Mouse (Mus musculus): ENCODE results near the gene 2200002D01Rik. TPM values are rescaled to one million over a fixed set of nuclear protein-coding genes. Genes with fewer than 3 reads are reported as not detected.

2200002D01Rik gene
- polyA plus RNA-seq, 1 experiment from 2014 or later: 7.6 TPM

DNA sequence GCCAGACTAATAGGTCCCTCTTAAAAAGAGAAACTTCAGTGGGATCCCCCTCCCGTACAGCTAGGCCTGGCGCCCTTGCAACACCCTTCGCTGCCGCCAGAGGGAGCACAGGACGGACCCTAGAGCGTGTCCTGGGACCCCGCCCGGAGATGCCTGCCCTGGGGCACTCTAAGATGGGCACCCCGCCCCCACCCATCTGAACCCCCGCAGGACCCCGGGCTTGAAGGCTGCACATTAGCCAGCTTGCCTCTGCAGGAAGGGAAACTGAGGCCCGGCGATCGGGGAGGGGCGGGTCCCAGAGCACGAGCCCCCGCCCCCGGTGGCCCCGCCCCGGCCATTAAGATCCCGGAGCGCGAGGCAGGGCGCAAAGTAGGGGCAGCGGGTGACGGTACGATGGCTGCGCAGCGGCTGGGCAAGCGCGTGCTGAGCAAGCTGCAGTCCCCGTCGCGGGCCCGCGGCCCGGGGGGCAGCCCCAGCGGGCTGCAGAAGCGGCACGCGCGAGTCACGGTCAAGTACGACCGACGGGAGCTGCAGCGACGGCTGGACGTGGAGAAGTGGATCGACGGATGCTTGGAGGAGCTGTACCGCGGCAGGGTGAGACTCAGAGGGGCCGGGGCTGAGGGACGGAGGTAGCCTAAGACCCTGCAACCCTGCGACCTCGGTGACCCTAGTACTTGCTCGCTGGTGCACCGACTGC, 40.8 kb upstream of the 2200002D01Rik start, which contains the start of gene Ppp1r14a:
Gene Ppp1r14a (plus strand): TSS at position 367 of the 697 bp plus-strand sequence.
- peak; percentile 44; the same call in 1 of the 2 replicates for ATAC-seq (replicated peaks; ENCODE audit: low FRiP score)
- H3K36me3 ChIP-seq: no peaks in the 10 kb centered on the region
- H3K27ac ChIP-seq: peak within 1 kb of the TSS; percentile 80
- peak within 1 kb of the TSS; percentile 61 for H3K4me3 ChIP-seq (replicated peaks)
- H3K9ac ChIP-seq: peak within 1 kb of the TSS; percentile 62
- H3K9me3 ChIP-seq (replicated peaks): no peaks in the 10 kb centered on the region
- WGBS: under 1% methylated on average over 59 of the region's 59 CpGs
- peaks cover 35% of the 10 kb centered on the region for H3K27me3 ChIP-seq
- H3K4me1 ChIP-seq: peaks cover 58% of the 10 kb centered on the region
- H3K4me2 ChIP-seq: peak within 1 kb of the TSS; percentile 96

DNA sequence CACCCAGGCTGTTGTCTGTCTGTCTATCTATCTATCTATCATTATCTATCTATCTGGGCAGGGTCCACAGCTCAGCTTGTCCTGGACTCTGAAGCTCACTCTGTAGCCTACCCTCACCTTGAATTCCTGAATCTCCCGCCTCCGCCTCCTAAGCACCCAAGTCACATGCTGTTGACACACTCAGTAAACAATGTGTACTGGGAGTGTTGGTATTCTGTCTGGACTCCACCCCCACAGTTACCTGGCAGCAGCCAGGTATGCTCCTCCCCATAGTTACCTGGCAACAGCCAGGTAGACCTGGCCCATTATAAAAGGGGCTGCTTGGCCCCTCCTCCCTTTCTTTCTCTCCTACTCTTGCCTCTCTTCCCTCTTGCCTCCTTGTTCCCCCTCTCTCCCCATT, 39.8 kb upstream of the 2200002D01Rik start:
- peaks cover 50% of the 10 kb centered on the region for H3K4me1 ChIP-seq
- no peak overlapping the region for H3K27ac ChIP-seq
- no peak overlapping the region for H3K9ac ChIP-seq
- WGBS: 83% methylated on average over 2 of the region's 2 CpGs
- no peaks in the 10 kb centered on the region for H3K36me3 ChIP-seq
- H3K27me3 ChIP-seq: peaks cover 40% of the 10 kb centered on the region
- H3K4me2 ChIP-seq: no peak overlapping the region
- no peaks in the 10 kb centered on the region for H3K9me3 ChIP-seq (replicated peaks)
- no peak for ATAC-seq (replicated peaks; ENCODE audit: low FRiP score)
- H3K4me3 ChIP-seq (replicated peaks): no peak overlapping the region

GRCm38 (mm10) chr7:29287481-29287880, 39.2 kb upstream of the 2200002D01Rik start:
- no peaks in the 10 kb centered on the region for H3K36me3 ChIP-seq
- no peak for ATAC-seq (replicated peaks; ENCODE audit: low FRiP score)
- WGBS: 83% methylated on average over 7 of the region's 7 CpGs
- no peak overlapping the region for H3K27ac ChIP-seq
- no peak overlapping the region for H3K4me2 ChIP-seq
- no peak overlapping the region for H3K9ac ChIP-seq
- no peaks in the 10 kb centered on the region for H3K9me3 ChIP-seq (replicated peaks)
- peaks cover 47% of the 10 kb centered on the region for H3K4me1 ChIP-seq
- no peak overlapping the region for H3K4me3 ChIP-seq (replicated peaks)
- H3K27me3 ChIP-seq: peaks cover 44% of the 10 kb centered on the region

- Histone ChIP-seq H3K9ac (no peak overlapping the region), H3K9me3 (replicated peaks) (no peaks in the 10 kb centered on the region), H3K27ac (no peak overlapping the region), H3K4me1 (peaks cover 46% of the 10 kb centered on the region), H3K36me3 (no peaks in the 10 kb centered on the region), H3K4me3 (replicated peaks) (no peak overlapping the region), H3K27me3 (peaks cover 72% of the 10 kb centered on the region), H3K4me2 (no peak overlapping the region)
- WGBS: 94% methylated on average over 6 of the region's 6 CpGs
- ATAC-seq (replicated peaks; ENCODE audit: low FRiP score): no peak
These were observed 36.3 kb upstream of the 2200002D01Rik start for GRCm38 (mm10) chr7:29284523-29284922.

DNA sequence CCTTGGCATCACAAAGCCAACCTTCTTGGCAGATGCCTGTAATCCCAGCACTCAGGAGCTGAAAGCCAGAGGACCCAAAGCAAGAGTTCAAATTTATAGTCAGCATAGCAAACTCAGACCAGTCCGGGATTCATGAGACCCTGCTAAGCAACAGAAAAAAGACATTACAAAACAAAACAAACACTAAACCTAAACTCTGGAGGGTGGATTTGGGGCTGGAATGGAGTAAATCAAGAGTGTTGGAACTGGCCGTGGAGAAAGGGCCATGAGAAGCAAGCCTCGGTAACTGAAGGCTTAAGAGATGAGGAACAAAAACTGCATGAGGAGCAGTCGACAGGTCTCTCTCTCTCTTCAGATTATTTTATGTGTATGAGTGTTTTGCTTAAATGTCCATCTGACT, 35.6 kb upstream of the 2200002D01Rik start:
- Histone ChIP-seq H3K9ac (no peak overlapping the region), H3K27me3 (peaks cover 75% of the 10 kb centered on the region), H3K27ac (no peak overlapping the region), H3K36me3 (no peaks in the 10 kb centered on the region), H3K9me3 (replicated peaks) (no peaks in the 10 kb centered on the region), H3K4me1 (peaks cover 43% of the 10 kb centered on the region), H3K4me2 (no peak overlapping the region), H3K4me3 (replicated peaks) (no peak overlapping the region)
- no peak for ATAC-seq (replicated peaks; ENCODE audit: low FRiP score)
- WGBS: 65% methylated on average over 4 of the region's 4 CpGs

DNA sequence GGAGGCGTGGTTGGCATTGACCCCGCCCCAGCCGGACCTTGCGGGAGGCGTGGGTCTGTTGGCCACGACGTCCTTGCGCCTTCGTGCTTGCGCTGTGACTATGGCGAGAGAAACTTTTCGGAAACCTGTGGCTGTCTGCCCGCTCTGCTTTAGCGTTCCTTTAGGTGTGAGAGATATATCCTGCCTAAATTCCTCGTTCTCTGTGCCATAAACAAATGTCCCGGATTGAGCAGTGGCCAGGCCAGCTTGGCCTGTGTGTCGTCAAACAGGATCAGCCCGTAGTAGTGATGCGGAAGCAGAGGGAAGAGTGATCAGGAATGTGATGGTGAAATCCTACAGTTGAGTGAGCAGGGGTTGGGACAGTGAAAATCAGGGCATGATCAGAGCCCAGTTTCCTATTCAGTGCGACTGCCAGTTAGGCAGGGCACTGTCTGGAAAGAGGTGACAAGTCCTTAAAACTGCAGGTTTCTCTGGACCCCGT, 33.8 kb upstream of the 2200002D01Rik start:
- 7% methylated on average over 21 of the region's 21 CpGs for WGBS
- H3K4me1 ChIP-seq: peaks cover 40% of the 10 kb centered on the region
- H3K9me3 ChIP-seq (replicated peaks): no peaks in the 10 kb centered on the region
- peak overlapping the region; percentile 94 for H3K27ac ChIP-seq
- no peaks in the 10 kb centered on the region for H3K36me3 ChIP-seq
- H3K4me2 ChIP-seq: peak overlapping the region; percentile 96
- ATAC-seq (replicated peaks; ENCODE audit: low FRiP score): peak; percentile 57
- peak overlapping the region; percentile 71 for H3K9ac ChIP-seq
- H3K27me3 ChIP-seq: peaks cover 65% of the 10 kb centered on the region
- H3K4me3 ChIP-seq (replicated peaks): peak overlapping the region; percentile 58

DNA sequence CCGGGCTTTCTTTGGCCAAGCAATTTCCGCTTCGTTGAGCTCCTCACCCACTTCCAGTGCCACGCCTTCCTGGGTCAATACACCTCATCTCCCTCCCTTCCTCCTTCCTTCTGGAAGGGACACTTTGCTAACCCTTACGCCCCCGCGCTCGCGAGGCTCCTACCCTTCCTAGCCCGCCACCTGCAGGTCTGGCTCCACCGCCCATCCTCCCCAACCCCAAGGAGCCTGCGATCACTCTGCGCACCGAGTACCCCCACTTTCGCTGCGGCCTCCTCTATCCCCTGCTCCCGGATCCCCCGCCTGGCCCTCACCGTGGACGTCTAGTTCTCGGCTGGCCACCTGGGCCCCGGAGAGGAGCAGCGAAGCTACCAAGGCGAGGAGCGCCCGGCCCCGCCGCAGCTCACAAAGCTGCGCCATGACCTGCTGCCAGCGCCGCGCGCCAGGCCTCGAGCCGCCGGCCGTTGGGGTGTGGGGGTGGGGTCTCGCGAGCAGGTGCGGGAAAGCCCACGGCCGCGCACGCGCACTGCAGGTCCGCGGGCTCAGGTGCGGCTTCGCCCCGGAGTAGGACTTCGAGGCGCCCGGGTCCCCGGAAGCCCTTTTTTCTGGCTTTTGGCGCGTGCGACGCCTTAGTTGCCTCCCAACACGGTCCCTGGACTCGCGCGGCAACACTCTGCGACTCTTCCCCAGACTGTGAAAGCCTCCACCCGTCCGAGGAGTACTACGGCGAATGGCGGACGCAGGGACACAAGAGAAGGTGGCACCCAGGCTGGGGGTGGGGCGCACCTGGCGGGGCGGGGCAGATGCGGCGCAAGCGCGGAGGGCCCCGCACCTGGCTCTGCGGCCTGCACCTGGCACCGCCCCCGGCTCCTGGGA, 33.2 kb upstream of the 2200002D01Rik start, which contains the start of gene Spint2:
Gene Spint2 (minus strand): TSS at position 712 of the 873 bp plus-strand sequence.
- H3K4me3 ChIP-seq (replicated peaks): peak within 1 kb of the TSS; percentile 58
- WGBS: under 1% methylated on average over 79 of the region's 80 CpGs
- peaks cover 43% of the 10 kb centered on the region for H3K4me1 ChIP-seq
- peaks cover 61% of the 10 kb centered on the region for H3K27me3 ChIP-seq
- ATAC-seq (replicated peaks; ENCODE audit: low FRiP score): peak; percentile 89
- peak within 1 kb of the TSS; percentile 71 for H3K9ac ChIP-seq
- H3K4me2 ChIP-seq: peak within 1 kb of the TSS; percentile 96
- H3K27ac ChIP-seq: peak within 1 kb of the TSS; percentile 94
- no peaks in the 10 kb centered on the region for H3K9me3 ChIP-seq (replicated peaks)
- H3K36me3 ChIP-seq: no peaks in the 10 kb centered on the region

- H3K4me2 ChIP-seq: peak overlapping the region; percentile 96
- H3K4me1 ChIP-seq: peaks cover 49% of the 10 kb centered on the region
- no peaks in the 10 kb centered on the region for H3K36me3 ChIP-seq
- no peak overlapping the region for H3K27ac ChIP-seq
- peak overlapping the region; percentile 71 for H3K9ac ChIP-seq
- peak overlapping the region; percentile 58 for H3K4me3 ChIP-seq (replicated peaks)
- 7% methylated on average over 13 of the region's 13 CpGs for WGBS
- 0 out of 2 replicates have a peak, but pooled peaks have one; percentile 5 for ATAC-seq (replicated peaks; ENCODE audit: low FRiP score)
- no peaks in the 10 kb centered on the region for H3K9me3 ChIP-seq (replicated peaks)
- H3K27me3 ChIP-seq: peaks cover 55% of the 10 kb centered on the region
These were observed 32.5 kb upstream of the 2200002D01Rik start for GRCm38 (mm10) chr7:29280801-29281200.

- H3K4me1 ChIP-seq: peaks cover 49% of the 10 kb centered on the region
- H3K4me2 ChIP-seq: peak overlapping the region; percentile 96
- peak overlapping the region; percentile 58 for H3K4me3 ChIP-seq (replicated peaks)
- ATAC-seq (replicated peaks; ENCODE audit: low FRiP score): no peak
- no peaks in the 10 kb centered on the region for H3K9me3 ChIP-seq (replicated peaks)
- no peaks in the 10 kb centered on the region for H3K36me3 ChIP-seq
- no peak overlapping the region for H3K27ac ChIP-seq
- peaks cover 47% of the 10 kb centered on the region for H3K27me3 ChIP-seq
- H3K9ac ChIP-seq: no peak overlapping the region
- 77% methylated on average over 8 of the region's 8 CpGs for WGBS
These were observed 31.7 kb upstream of the 2200002D01Rik start for GRCm38 (mm10) chr7:29279924-29280323.

DNA sequence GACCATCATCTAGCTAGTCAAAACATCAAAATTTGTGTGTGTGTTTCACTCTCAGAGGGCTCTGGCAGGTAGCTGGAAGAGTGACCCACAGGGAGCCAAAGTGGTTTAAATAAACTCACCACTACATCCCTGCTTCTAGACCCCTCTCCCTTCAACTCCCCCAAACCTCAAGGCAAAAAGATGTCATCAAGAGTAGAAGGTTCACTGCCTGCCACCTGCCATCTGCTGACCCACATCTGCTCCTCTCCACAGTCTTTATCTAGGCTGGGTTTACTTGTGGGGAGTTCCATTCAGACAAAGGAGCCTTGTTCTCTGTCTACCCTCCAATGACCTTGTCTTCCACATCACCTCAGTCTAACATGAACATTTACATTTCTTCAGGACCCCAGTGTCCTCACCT, 31.0 kb upstream of the 2200002D01Rik start:
- no peak overlapping the region for H3K27ac ChIP-seq
- H3K9me3 ChIP-seq (replicated peaks): no peaks in the 10 kb centered on the region
- peaks cover 49% of the 10 kb centered on the region for H3K4me1 ChIP-seq
- H3K4me3 ChIP-seq (replicated peaks): 0 out of 2 replicates have a peak overlapping the region, but pooled peaks have one; percentile 58
- peak overlapping the region; percentile 96; the same call in 1 of the 2 replicates for H3K4me2 ChIP-seq
- H3K36me3 ChIP-seq: no peaks in the 10 kb centered on the region
- ATAC-seq (replicated peaks; ENCODE audit: low FRiP score): no peak
- peaks cover 42% of the 10 kb centered on the region for H3K27me3 ChIP-seq
- H3K9ac ChIP-seq: no peak overlapping the region

DNA sequence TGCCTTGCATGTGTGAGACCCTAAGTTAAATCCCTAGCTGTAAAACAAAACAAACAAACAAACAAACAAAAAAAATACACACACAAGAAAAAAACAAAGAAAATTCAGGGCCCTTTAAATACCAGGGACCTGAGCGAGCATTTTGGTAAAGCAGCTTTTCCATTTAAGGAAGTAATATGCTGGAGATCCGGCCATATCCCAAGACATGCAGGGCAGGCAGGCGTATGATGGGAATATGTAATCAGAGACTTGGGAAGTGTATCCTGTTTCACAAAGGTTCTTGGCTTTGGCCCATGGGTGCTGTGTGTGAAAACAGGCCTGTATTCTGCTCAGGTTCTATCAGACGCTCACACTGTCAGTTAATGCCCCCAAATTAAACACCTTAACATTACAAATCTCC, 29.2 kb upstream of the 2200002D01Rik start:
- H3K4me2 ChIP-seq: no peak overlapping the region
- WGBS: 83% methylated on average over 4 of the region's 4 CpGs
- no peak overlapping the region for H3K4me3 ChIP-seq (replicated peaks)

GRCm38 (mm10) chr7:29276715-29277114, 28.4 kb upstream of the 2200002D01Rik start:
- 47% methylated on average over 5 of the region's 5 CpGs for whole genome bisulfite sequencing
- Histone ChIP-seq H3K9me3 (replicated peaks) (no peaks in the 10 kb centered on the region), H3K36me3 (no peaks in the 10 kb centered on the region), H3K9ac (no peak overlapping the region), H3K4me3 (replicated peaks) (no peak overlapping the region), H3K27ac (peak overlapping the region; percentile 42; the same call in 1 of the 2 replicates), H3K4me2 (no peak overlapping the region), H3K4me1 (peaks cover 44% of the 10 kb centered on the region), H3K27me3 (peaks cover 25% of the 10 kb centered on the region)
- ATAC-seq (replicated peaks; ENCODE audit: low FRiP score): no peak

More for the DNA sequence above, 29.2 kb upstream of the 2200002D01Rik start:
- Histone ChIP-seq H3K9ac (no peak overlapping the region), H3K27me3 (peaks cover 33% of the 10 kb centered on the region), H3K27ac (no peak overlapping the region), H3K9me3 (replicated peaks) (no peaks in the 10 kb centered on the region), H3K36me3 (no peaks in the 10 kb centered on the region), H3K4me1 (peaks cover 45% of the 10 kb centered on the region)
- no peak for ATAC-seq (replicated peaks; ENCODE audit: low FRiP score)

Data from kidney, embryonic 15.5 days (tissue).